Mouse (Mus musculus) lung, postnatal 0 days (tissue): Measurements from ENCODE around the gene Kifc3.

Experiments
- CTCF ChIP-seq: IDR thresholded peaks from 2 replicates; pipeline ENCODE4 v1.5.1; 2016; ENCODE audit warnings: antibody characterized with exemption, mild to moderate bottlenecking
- EP300 ChIP-seq: IDR thresholded peaks from 2 replicates; pipeline ENCODE4 v1.6.1; 2016; ENCODE audit warnings: antibody characterized with exemption, mild to moderate bottlenecking, control low read depth

DNA sequence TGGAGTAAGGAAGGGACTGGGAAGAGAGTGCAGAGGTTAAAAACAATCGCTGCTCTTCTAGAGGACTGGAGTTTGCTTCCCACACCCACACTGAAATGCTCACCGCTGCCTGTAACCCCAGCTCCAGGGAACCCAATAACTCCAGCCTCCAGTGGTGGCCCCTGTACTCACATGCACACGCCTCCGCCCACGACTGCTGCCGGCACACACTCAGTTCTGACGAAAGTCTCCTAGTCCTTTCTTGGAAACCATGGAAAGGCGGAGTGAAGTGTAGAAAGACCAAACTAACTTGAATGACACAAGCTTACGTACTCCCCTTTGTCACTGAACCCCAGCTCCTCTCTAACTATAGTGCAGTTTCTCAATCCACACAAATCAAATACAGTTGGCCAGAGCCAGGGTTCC is 2.6 kb downstream of the Kifc3 start:
- TF ChIP-seq CTCF (no peak), EP300 (no peak)
